Mouse (Mus musculus) spleen, postnatal 10 days (tissue): ENCODE results near the gene Cdc42bpa.

Experiments used
- DNase-seq, 2 experiments: peaks; one replicate each; pipeline ENCODE4 v3.0.0; 2021 to 2022; ENCODE audit warnings: low spot score in 2 of 2

Cdc42bpa gene

GRCm38 (mm10) chr1:180166533-180166932 is 206.3 kb downstream of the Cdc42bpa start:
- DNase-seq, result no peak

GRCm38 (mm10) chr1:180168294-180168693 is 208.0 kb downstream of the Cdc42bpa start:
- DNase-seq, result no peak

- no peak for DNase-seq
These were observed 208.9 kb downstream of the Cdc42bpa start for GRCm38 (mm10) chr1:180169161-180169560.

- no peak for DNase-seq
These were observed 209.8 kb downstream of the Cdc42bpa start for GRCm38 (mm10) chr1:180170071-180170470.

GRCm38 (mm10) chr1:180171883-180172282 is 211.6 kb downstream of the Cdc42bpa start:
- no peak for DNase-seq

- no peak for DNase-seq
These were observed 212.3 kb downstream of the Cdc42bpa start for GRCm38 (mm10) chr1:180172600-180172999.

GRCm38 (mm10) chr1:180173017-180173416 is 212.7 kb downstream of the Cdc42bpa start:
- DNase-seq, result no peak

- DNase-seq, result no peak
These were observed 214.4 kb downstream of the Cdc42bpa start for GRCm38 (mm10) chr1:180174718-180175117.

GRCm38 (mm10) chr1:180175167-180175566 is 214.9 kb downstream of the Cdc42bpa start:
- no peak for DNase-seq

- no peak for DNase-seq
These were observed 215.4 kb downstream of the Cdc42bpa start for GRCm38 (mm10) chr1:180175635-180176034.

- no peak for DNase-seq
These were observed 216.5 kb downstream of the Cdc42bpa start for GRCm38 (mm10) chr1:180176784-180177183.

GRCm38 (mm10) chr1:180178340-180178739 is 218.1 kb downstream of the Cdc42bpa start:
- DNase-seq, result no peak

GRCm38 (mm10) chr1:180179100-180179499 is 218.8 kb downstream of the Cdc42bpa start:
- DNase-seq, result no peak

- DNase-seq, result no peak
These were observed 219.6 kb downstream of the Cdc42bpa start for GRCm38 (mm10) chr1:180179840-180180239.

GRCm38 (mm10) chr1:180181304-180181965 is 221.2 kb downstream of the Cdc42bpa start:
- DNase-seq, result no peak

GRCm38 (mm10) chr1:180181966-180182319 is 221.7 kb downstream of the Cdc42bpa start:
- DNase-seq, result no peak

GRCm38 (mm10) chr1:180182731-180183130 is 222.5 kb downstream of the Cdc42bpa start:
- DNase-seq, result no peak

- DNase-seq, result no peak
These were observed 223.4 kb downstream of the Cdc42bpa start for GRCm38 (mm10) chr1:180183525-180184159.

- DNase-seq, result no peak
These were observed 224.5 kb downstream of the Cdc42bpa start for GRCm38 (mm10) chr1:180184768-180185167.

GRCm38 (mm10) chr1:180185877-180186276 is 225.6 kb downstream of the Cdc42bpa start:
- DNase-seq, result no peak

- DNase-seq, result no peak
These were observed 226.1 kb downstream of the Cdc42bpa start for GRCm38 (mm10) chr1:180186371-180186770.

GRCm38 (mm10) chr1:180188951-180189350 is 228.7 kb downstream of the Cdc42bpa start:
- no peak for DNase-seq

- no peak for DNase-seq
These were observed 230.8 kb downstream of the Cdc42bpa start for GRCm38 (mm10) chr1:180191112-180191511.
